Mouse (Mus musculus) frontal cortex, adult 2 months (tissue): Measurements from ENCODE around the gene Pspn. TPM values are rescaled to one million over a fixed set of nuclear protein-coding genes. Genes with fewer than 3 reads are reported as not detected.

ENCODE experiments used
- DNase-seq, 2 experiments: peaks; one replicate each; pipeline ENCODE4 v3.0.0; 2022; ENCODE audit warnings: low spot score in 1 of 2; ENCODE audit errors: extremely low spot score in 1 of 2
- polyA plus RNA-seq: library from polyadenylated mRNA; depleted of rRNA; stranded (reverse); fragments of >200 nt; gene quantifications from 2 replicates; pipeline ENCODE4 v1.2.3, GENCODE M21; 2012

The Pspn gene
- polyA plus RNA-seq, 1 experiment = 0.44 TPM

DNA sequence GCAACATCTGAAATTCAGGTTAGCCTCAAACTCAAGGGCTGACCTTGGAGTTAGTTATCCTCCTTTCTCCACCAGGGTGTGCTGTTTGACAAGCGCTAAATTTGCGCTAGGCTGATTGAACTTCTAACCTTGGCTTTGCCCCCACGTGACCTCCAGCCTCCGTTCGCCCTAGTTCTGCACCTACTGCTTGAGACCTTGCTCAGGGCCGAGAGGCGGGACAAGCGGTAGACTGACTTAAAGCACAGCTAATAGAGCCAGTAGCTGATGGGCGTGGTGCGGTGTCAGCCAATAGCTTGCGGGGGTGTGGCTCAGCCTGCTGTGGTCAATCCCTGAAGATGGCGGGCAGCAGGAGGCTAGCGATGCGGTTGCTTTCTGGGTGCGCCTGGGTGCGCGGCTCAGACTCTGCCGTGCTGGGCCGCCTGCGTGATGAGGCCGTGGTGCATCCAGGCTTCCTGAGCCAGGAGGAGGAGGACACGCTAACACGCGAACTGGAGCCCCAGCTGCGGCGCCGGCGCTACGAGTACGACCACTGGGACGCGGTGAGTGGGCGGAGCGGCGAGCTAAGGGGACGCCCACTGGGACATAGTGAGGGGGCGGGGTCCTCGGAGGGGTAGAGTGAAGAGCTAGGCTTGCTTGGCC lies 2.7 kb downstream of the Pspn start, which contains the start of gene Alkbh7:
Alkbh7 (plus strand) TSS at position 311 of the 639 bp plus-strand sequence.
- DNase-seq = peak; percentile 94 to 95

DNA sequence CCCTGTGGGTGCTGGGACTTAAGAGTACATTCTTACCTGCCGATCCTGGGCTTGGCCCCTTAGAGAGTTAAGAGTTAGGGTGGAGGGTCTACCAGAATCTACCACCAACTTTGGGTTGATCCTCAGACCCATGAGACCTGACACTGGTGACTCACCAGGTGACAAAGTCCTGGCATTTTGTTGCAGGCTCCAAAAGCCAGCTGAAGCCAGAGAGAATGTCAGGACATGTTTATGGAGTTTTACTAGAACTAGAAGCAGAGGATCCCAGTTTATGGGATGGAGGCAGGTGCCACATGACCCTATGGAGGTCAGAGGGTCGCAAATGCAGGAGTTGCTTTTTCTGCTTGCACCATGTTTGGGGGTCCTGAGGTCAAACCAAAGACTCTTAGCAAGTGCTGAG lies 3.3 kb downstream of the Pspn start:
- DNase-seq = no peak

- DNase-seq = no peak
Measured at GRCm38 (mm10) chr17:56995046-56995445, 4.8 kb downstream of the Pspn start.

DNA sequence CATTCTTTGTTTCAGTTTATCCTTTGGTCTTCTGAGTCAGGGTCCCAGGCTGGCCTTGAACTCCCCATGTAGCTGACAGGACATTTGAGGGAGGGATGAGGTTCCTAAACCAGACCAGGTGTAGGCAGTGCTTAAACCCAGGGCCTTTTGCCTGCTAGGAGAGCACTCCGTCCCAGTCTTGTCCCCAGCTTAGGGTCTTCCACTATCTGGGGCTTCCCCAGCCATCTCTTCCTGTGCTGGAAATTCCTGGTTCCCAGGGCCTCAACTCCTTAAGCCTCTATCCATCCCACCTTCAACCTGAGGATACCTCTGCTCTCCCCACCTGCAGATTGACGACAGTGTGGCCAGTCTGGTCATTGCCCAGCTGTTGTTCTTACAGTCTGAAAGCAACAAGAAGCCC lies 8.9 kb downstream of the Pspn start:
- no peak for DNase-seq

DNA sequence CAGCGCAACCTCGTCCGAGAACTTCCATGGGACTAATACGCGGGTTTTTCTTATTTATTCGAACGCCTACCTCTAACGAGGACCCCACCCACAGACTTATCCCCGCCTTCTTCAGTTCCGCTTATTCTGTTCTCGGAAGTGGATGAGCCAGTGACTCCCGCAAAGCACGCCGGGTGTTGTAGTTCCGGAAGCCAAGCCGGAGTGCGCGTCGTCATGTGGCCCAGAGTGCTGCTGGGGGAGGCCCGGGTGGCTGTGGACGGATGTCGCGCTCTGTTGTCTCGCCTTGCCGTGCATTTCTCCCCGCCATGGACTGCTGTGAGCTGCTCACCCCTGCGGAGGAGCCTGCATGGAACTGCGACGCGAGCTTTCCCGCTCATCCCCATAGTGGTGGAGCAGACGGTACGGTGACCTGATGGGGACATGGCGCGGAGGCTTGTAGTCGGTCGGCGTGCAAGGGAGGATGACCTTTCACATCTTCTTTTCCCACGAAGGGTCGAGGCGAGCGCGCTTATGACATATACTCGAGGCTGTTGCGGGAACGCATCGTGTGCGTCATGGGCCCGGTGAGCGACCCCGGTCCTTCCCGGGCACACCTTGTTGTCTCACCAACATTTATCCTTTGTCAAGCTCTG lies 9.6 kb downstream of the Pspn start, which contains the start of gene Clpp:
Clpp (plus strand) TSS at position 191 of the 632 bp plus-strand sequence.
- DNase-seq = peak; percentile 95 to 96

DNA sequence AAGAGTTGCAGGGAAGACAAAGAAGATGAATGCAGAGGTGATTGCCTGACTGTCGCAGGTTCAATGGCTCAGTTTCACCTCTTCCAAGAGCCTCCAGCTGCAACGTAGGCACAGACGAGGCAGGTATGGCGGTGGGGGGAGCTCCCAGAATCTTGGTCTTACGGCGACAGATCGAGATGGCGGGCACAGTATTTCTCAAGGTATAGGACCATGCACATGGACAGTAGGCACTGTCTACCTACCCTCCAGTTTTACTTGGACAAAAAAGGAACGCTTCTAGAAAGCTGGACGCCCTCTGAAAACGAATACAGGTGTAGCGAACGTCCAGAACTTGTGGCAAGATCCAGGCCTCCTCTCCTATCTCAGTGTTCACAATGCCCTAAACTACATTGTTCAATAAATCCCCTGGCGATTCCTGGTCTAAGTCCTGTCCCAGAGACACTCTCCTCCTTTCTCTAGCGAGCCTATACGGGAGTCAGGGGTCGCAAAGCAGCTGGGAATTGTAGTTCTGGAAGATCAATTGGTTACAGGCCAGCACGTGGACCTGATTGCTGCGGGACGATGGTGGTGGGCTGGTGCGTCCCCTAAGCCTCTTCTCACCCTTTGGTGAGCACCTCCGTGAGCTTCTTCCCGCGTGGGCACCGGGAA lies 10.2 kb downstream of the Pspn start:
- DNase-seq = peak in 1 of 2 experiments; percentile 87

- no peak for DNase-seq
Measured at GRCm38 (mm10) chr17:56988921-56989430, 10.8 kb downstream of the Pspn start.

DNA sequence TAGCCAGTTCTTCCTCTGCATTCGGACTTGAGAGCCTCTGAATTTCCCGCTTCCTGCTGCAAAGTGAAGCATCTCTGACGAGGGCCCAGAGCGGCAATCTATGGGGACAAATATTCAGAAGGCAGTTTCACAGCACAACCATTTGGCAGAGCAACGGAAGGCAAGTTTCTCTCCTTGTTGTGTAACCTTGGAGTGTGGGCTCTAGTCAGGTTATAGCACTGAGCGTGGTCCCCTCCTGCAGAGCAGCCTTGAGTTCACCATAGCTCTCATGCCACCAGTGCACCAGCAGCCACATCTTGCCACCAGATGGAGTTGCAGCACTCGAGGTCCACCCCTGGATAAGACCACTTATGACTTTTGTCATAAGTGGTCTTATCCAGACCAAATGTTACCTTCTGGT lies 11.4 kb downstream of the Pspn start:
- DNase-seq = no peak

DNA sequence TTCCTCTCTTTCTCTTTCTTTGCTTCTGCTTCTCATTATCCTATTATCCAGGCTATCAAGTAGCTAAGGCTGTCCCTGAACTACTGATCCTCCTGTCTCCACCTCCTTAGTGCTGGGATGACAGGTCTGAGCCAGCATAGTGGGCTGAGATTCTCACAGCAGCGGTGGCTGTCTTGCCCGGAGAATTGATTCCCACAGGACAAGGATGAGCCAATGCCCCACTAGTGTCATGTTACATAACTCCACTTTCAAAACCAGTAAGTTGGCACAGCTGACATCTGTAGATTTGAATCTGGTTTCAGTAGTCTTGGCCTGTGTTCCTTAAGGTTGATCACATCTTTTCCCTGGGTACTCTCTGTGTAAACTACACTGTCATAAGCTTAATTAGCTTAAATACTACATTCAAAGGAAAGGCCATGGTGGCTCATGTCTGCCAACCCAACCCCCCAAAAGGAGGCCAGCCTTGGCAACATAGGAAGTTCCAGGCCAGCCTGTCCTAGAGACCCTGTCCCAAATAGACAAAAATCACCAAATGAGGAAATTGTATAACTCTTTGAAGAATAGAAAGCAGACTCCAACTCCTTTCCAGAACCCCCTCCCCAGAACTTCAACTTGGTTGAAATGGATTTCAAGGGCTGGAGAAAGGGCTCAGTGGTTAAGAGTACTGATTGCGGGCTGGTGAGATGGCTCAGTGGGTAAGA lies 13.6 kb downstream of the Pspn start:
- no peak for DNase-seq

GRCm38 (mm10) chr17:56985656-56986055 lies 14.2 kb downstream of the Pspn start:
- DNase-seq = no peak

DNA sequence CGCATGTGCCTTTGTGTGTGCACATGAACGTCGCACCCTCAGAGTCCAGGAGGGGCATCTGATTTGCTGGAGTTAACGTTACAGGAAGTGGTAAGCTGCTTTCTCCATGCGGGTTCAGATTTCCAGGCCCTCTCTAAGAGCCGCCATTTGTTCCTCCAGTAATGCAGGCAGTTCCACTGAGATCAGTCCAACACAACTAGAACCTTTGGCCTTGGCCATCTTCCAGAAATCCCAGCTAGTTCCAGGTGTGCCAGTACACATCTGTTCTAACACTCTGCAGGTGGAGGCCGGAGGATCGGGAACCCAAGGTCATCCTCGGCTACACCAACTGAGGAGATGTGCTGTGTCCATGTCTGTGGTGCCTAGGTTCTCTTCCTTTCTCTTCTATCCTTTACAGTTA lies 14.9 kb downstream of the Pspn start:
- no peak for DNase-seq

DNA sequence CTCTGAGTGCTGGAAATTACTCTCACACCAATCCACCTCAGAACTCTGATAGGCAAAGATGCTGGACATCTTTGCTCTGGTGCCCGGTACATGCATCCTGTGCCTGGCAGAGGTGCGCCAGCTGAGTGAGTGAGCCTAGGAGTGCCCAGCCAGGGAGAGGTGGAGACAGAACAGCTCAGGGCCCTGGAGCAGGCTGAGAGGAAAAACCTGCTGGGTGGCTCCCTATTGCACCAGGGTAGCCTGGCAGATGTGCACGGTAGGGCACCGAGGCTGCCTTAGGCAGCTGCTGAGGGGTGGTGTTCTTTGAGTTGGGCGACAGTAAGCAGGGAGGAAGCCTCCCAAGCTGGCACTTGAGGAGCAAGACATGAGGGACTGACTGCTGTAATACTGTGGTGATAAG lies 17.8 kb downstream of the Pspn start, which contains the start of gene Acer1:
Acer1 (minus strand) TSS at position 114 of the 400 bp plus-strand sequence.
- no peak for DNase-seq

- DNase-seq = no peak
Measured at GRCm38 (mm10) chr17:56981049-56981448, 18.8 kb downstream of the Pspn start.

DNA sequence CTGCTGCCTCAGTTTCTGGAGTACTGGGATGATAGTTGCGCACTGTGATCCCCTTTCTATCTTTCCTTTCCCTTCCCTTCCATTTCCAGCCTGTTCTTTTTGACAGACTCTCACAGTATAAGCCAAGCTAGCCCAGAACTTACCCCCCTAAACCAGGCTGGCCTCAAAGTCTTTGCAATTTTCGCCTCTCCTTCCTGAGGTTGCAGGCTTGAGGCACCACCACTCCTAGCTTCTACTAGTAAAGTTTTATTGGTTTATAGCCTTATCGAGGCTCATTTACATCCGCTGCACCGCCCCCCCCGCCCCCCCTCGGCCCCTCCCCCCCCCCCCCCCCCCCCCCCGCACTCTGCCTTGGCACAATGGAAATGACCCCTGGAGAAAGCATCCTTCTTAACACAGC lies 20.3 kb downstream of the Pspn start:
- no peak for DNase-seq

DNA sequence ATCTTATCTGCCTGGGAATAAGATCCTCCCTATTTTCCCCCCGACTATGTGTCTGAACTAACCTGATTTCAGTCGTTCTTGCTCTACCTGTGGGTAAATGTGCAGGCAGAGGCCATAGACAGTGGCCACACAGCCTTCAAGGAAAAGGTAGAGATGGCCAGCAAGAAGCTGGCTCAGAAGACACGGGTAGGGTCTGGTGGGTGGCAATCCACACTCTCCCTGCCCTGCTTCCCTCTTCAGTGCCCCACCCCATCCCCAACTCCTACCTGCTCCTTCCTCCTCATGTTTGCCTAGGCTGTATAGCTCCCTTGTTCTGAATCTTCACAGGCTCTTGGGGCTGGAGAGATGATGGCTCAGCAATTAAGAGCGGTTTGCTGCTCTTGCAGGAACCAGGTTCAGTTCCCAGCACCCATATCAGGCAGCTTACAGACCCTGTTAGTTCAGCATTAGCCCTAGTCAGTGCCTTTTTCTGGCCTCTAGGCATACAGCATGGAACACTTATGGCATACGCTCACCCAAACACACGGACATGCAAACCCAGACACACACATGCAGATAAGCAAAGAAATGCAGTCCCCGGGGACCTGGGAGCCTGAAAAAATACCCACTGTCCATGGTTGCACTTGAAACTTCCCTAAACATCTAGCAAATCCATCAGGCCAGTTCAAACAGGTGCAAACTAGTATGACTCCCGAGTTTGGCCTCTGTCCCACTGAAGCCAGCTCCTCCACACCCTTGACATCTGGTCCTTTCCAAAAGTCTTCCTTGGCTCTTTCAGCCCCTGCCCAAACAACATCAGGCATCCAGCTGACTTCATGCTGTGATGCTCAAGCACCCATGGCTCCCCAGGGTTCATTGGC lies 23.1 kb downstream of the Pspn start:
- no peak for DNase-seq

- no peak for DNase-seq
Measured at GRCm38 (mm10) chr17:56975391-56975790, 24.4 kb downstream of the Pspn start.

DNA sequence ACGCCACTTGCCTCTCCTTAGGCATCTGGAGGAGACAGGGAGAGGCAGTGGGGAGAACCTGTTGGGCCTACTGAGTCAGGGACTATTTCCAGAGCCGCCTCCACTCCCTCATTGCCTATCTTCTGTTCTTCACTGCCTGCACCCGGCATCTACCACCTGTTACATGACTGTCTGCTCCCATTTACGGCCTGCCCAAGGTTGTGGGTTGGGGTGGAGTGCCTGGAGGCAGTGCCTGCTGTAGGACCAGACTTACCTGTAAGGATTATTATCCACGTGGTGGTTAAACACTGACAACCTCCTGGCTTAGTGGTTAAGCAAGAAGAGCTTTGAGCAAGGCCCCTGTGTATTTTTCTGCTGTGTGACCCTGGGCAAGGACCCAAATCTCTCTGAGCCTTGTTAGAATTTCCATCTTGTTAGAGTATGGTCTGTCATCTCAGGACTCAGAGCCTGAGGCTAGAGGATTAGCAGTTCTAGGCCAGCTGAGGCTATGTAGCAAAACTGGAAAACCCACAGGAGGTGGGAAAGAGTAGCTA lies 25.0 kb downstream of the Pspn start:
- DNase-seq = no peak

DNA sequence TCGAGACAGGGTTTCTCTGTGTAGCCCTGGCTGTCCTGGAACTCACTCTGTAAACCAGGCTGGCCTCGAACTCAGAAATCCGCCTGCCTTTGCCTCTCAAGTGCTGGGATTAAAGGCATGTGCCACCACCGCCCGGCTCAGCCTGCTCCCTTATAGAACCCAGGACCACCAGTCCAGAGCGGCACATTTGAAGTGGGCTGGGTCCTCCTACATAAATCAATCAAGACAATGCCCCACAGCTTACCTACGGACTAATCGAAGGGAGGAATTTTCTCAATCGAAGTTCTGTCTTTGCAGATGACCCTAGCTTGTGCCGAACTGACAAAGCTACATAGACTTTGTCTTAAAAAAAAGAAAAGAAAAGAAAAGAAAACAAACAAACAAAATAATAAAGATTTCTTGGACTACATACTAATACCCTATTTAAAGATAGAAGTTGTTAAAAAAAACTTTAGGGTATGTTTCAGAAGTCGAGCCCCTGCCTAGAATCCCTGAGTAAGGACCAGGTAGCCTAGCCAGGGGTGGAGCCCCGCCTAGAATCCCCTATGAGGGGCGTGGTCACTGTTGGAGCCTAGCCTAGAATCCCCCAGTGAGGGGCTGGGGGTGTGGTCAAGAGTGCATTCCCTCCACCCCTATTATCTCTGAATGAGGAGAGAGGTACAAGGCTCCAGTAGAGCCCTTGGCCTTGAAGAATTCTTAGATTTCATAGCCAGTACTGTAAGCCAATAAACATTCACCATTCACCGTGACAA lies 25.7 kb downstream of the Pspn start:
- DNase-seq = no peak

DNA sequence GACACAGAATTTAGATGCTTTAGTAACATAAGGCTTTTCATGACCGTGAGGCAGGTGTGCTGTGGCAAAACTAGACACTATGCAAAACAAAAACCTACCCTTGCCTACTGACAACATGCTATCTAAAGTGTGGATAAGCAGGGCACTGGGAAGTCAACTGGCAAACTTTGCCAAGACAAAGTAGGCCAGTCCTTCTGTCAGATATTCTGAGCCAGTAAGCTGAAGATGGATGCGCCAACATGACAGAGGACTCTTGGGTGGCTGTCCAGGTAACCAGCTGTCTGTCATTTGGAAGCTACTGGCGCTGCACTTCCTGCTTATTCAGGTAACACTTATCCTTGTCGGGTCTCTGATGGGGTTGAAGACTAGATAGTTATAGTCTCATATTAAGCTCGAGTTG lies 29.7 kb downstream of the Pspn start:
- no peak for DNase-seq
